Mouse (Mus musculus) ES-E14 (cell line): ENCODE results near the gene Zfp763.

Experiments used
- CHD2 ChIP-seq: IDR thresholded peaks from 2 replicates; pipeline ENCODE4 v1.6.1; 2014; ENCODE audit warnings: mild to moderate bottlenecking, low read depth, low read length, inconsistent platforms
- HCFC1 ChIP-seq: IDR thresholded peaks from 2 replicates; pipeline ENCODE4 v1.6.1; 2012; ENCODE audit warnings: low read length, inconsistent platforms, borderline replicate concordance; ENCODE audit not compliant: insufficient read depth
- ZC3H11A ChIP-seq: IDR thresholded peaks from 2 replicates; pipeline ENCODE4 v1.6.1; 2012; ENCODE audit warnings: low read depth, mild to moderate bottlenecking, inconsistent platforms, low read length, borderline replicate concordance

GRCm38 (mm10) chr17:32981361-32981760, 51.8 kb downstream of the Zfp763 start:
- no peak for TF ChIP-seq ZC3H11A
- TF ChIP-seq HCFC1, result no peak
- TF ChIP-seq CHD2, result no peak
